Mouse (Mus musculus) monocyte, adult 5-6 weeks (primary cell): ENCODE measurements around the gene Smchd1. TPM values are rescaled to one million over a fixed set of nuclear protein-coding genes. Genes with fewer than 3 reads are reported as not detected.
A peak's percentile ranks its signal among the peaks of the same experiment; 100 is the strongest.
"Not testable (repeated sequence)": the region's sequence is repeated elsewhere in the genome, so short reads cannot be mapped to it uniquely, and the experiment has no call there.

Experiments used
- ATAC-seq: fragments of 153-309, 156-312 bp; replicated peaks from 2 replicates; pipeline ENCODE4 v1.8.0; 2017; ENCODE audit warnings: mild to moderate bottlenecking; ENCODE audit not compliant: low TSS enrichment, insufficient number of reproducible peaks, severe bottlenecking, poor library complexity, low FRiP score
- total RNA-seq: library from RNA; stranded (forward); fragments of 200-1000, 200-491, 200-594 nt; gene quantifications from 3 replicates; pipeline ENCODE4 v1.2.3, GENCODE M21; 2017

The Smchd1 gene
- total RNA-seq, 1 experiment from 2014 or later = 202 TPM

DNA sequence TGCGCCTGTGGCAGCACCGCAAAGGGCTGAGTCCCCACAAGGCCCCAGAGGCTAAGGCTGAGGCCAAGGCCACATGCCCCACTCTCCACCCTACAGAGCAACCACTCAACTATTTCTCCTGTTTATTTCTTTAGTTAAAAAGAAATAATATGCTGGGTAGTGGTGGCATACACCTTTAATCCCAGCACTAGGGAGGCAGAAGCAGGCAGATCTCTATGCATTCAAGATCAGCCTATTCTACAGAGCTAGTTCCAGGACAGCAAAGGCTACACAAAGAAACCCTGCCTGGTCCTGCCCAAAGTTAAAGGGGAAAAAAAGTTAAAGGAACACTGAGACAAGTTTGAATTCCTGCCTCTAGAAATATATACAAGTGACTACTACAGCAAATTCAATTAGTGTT lies 15.3 kb downstream of the Smchd1 start, which contains the start of gene Gm4707:
Gm4707 (minus strand) TSS at position 101 of the 400 bp plus-strand sequence.
- ATAC-seq = no peak

DNA sequence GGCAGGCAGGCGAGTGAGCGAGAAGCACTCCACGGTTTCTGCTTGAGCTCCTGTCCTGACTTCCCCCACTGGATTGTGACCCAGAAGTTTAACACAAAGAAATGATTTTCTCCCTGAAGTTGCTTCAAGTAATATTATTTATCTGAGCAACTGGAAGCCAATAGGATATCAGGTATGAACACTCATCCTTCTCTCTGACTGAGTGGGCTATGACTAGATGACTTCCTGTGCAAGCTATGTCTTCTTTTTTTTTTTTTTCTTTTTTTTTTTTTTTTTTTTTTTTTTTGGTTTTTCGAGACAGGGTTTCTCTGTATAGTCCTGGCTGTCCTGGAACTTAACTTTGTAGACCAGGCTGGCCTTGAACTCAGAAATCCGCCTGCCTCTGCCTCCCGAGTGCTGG lies 17.8 kb downstream of the Smchd1 start:
- ATAC-seq = not testable (repeated sequence)

DNA sequence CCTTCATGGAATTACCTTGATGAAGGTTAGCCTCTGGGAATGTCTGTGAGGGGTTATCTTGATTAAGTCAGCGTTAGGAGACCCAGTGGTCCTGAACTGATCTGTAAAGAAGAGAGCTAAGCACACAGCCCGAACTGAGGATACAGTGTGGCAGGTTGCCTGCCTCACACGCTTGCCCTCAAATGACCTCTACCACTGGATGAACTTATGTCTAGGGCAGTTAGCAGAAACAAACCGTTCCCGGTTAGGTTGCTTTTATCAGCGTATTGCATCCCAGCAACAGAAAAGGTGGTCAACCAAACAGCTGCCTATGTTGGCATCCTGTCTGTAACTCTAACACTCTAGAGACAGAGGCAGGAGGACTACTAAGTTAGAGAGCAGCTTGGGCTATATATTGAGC lies 30.0 kb downstream of the Smchd1 start:
- ATAC-seq = no peak

DNA sequence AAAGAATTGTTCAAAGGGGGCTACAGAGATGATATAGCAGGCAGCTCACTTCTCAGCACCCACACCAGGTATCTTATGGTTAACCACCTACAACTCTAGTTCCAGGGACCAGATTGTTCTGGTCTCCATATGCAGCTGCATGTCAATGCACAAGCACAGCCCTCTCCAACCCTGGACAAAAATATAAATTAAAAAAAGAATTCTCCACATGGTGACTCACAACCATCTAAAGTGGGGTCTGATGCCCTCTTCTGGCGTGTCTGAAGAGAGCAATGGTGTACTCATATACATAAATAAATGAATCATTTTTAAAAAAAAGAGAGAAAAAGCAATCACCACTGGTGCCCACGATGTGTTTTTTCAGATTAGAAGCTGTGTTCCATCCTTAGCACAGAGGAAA lies 30.4 kb downstream of the Smchd1 start:
- ATAC-seq = no peak

DNA sequence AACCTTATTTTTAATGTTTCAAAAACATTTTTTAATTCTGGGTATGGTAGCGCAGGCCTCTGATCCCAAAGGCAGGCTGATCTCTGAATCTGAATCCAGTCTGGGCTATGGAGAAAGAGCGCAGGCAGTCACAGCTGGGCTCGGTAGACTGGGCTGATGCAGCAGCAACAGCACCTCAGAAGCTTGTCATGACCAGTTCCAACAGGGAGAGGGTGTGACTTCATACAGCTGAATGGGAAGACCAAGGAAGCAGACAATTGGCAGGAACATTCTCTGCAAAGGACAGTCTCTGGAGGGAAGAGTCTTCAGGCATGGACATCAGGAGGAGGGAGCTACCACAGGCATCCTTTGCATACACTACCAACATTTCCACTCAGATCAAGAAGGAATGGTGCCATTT lies 31.0 kb downstream of the Smchd1 start:
- no peak for ATAC-seq

DNA sequence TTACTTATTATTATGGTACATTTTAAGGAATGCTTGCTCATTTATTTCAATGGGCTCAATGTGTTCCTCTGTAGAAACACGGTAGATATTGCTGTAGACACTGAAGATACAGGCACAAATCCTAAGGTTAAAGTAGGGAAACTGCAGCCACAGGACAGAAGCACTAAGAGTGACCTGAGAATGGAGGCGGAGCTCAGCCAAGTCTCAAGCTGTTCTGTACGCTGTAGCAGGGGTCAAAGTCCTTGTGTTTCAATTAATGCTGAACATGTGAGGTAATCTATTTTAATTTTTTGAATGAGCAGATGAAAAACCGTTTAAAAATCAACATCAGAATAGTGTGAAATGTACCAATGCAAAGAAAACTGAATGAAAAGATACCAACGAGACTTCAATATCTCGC lies 31.9 kb downstream of the Smchd1 start:
- ATAC-seq = no peak

DNA sequence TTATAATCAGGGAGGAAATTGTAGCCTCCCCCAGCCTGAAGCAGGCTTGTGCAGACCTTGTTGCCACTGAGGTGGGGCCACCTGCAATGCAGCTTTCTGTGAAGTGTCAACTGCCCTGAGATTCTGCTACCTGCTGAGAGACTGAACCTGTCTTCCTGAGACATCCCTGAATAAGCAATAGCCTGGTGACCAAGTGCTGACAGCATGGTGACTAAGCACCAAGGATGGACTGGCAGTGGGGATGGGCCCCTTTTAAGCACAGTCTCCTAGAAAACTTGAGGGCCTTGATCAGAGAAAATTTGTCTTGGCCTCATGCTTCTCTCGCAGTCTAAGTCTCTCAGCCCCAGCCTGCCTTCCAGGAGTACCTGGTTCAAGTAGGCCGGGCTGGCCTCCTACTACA lies 52.6 kb downstream of the Smchd1 start:
- not testable (repeated sequence) for ATAC-seq

DNA sequence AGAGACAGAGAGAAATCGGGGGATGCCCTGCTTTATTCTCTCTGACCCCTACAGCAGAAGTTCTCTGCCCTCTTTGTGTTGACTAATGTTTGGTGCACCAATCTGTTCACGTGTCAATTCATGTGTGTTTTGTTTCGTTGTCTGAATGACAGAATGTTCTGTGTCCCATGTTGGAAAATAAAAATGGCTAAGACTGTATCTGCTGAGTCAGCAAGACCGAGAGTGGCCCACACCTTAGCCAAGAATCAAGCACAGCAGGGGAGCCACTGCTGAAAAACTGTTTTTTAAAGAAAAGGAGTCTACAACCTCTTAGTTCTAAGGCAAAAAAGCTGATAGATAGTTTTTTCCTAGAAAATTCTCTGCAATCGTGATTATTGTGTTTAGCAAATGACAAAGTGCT lies 55.7 kb downstream of the Smchd1 start:
- not testable (repeated sequence) for ATAC-seq

DNA sequence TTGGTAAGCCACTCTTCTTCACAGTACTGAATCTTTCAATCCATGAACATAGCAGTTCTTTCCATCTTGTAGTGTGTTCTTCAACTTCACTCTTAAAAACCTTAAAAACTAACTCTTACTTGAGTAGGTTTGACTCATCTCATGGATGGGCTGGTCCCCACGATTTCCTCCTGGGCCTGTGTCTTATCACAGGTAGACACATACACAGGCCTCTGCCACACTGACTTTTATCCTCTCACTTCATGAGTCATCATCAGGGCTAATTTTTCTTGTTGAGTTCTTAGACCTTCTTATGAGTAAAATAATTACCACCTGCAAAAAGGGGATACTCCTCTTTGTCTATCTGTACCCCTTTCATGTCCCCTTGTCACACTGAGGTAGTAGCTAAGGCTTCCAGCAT lies 58.1 kb downstream of the Smchd1 start:
- no peak for ATAC-seq

DNA sequence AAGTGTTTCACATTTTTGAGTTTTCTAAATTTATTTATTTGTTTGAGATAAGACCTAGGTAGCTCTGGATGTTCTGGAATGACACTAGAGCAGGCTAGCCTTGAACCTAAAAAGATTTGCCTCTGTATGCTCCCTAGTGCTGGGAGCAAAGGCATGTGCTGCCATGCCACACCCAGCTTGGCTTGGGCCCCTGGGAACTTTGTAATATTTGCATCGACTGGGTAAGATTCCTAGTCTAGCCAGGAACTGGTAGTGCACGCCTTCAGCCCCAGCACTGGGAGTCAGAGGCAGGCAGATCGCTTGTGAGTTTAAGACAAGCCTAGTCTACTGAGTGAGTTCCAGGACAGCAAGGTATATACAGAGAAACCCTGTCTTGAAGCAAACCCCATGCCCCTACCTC lies 87.7 kb downstream of the Smchd1 start:
- no peak for ATAC-seq

DNA sequence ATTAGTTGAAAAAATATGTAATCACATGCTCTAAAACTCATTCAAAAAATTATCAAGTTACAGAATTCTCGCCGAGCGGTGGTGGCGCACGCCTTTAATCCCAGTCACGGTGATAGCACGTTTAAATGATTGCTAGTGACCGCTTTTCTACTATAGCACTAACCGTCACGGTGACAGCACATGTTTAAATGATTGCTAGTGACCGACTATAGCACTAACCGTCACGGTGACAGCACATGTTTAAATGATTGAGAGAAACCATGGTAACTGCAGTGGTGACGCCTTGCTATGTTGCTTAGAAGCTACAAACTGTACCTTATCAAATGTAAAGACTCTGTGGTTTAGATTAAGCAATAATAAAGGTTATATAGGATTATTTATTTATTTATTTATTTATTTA lies 94.8 kb downstream of the Smchd1 start:
- ATAC-seq = no peak

DNA sequence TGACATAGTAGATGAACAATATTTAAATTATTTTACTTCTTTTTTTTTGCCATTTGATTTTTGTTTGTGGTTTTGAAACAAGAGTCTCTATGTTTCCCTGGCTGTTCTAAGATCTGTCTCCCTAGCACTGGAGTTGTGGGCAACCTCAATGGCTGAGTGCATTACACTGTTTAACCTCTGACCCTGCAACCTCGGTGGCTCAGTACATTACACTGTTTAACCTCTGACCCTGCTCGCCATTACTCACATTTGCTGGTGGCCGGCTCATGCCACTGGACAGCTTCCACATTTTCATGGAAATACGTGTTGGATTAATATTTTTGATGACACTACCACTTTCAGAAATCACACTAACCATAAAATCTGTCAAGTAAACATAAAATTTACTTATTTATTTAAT lies 97.2 kb downstream of the Smchd1 start:
- no peak for ATAC-seq

DNA sequence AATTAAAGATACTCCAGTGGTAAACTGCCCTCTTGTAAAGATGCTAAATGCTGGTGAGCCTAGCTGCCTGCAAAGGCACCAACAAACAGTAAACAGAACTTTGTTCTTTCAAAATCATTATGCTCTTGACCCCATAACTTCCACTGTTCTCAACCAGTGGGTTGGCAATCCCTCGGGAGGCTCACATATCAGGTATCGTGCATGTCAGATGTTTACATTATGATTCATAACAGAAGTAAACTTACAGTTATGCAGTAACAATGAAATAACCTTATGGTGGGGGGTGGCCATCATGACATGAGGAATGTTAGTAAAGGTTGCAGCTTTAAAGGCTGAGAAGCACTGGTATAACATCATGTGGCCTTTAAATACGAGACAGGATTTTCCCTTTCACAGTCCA lies 119.6 kb downstream of the Smchd1 start:
- ATAC-seq = no peak

DNA sequence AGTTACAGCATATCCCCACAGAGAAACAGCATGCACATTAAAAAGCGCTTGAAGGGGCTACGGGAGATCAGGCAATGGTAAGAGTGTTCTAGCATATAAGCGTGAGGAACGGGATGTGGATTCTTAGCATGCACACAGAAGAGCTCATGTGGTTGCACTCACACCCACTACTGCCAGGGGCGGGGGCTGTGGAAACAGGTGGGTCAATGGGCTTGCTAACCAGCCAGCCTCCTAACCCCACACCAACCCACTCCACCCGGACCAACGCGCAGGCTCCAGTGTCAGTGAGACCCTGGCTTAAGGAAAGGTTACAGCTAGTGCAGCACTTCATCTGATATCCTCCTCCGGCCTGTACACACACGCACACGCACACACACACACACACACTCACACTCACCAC lies 120.9 kb downstream of the Smchd1 start:
- no peak for ATAC-seq

DNA sequence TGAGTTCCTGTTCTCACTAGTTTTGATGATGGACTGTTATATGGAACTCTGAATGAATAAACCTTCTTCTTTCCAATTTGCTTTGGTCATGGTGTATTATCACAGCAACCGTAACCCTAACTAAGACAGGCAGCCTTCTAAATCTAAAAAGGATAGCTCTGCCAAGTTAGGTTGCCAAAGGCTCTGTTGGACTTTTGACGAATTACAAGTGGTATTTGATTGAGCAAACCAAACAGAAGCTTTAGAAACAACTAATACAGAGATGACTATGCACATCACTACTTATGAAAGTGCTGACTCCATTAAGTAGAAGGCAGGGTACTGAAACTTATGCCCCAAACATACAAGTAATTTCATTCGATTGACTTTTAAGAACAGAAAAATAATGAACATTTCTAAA lies 127.0 kb downstream of the Smchd1 start:
- ATAC-seq = no peak

DNA sequence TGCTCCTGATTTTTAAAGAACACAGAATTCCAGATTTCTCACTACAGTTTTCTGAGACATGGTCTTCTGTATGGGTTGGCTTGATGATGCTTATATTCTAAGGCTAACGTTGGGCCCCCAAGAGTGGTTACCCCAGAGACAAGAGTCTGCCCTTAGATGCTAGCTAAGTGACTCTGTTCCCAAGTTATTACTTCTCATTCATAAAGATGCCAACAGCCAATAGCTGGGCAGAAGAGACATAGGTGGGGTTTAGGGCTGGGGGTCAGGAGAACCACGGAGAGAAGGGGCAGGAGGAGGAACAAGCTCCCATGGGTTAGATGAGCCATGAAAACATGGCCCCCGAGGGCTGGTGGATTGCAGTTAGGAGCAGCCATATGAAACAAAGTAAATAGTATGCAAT lies 133.1 kb downstream of the Smchd1 start:
- no peak for ATAC-seq

DNA sequence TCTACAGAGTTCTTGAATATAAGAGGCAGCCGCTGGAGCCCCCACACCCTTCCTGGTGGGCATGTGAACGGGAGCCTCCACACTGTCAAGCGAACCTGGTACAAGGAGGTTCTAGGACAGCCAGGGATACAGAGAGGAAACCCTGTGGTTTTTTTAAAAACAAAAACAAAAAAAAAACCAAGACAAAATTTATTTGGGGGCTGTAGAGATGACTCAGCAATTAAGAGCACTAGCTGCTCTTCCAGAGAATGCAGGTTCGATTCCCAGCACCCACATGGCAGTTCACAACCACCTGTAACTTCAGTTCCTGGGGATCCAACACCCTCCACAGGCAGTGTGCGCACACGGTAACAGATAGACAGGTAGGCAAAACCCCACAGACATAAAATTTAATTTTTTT lies 136.5 kb downstream of the Smchd1 start:
- ATAC-seq = no peak

DNA sequence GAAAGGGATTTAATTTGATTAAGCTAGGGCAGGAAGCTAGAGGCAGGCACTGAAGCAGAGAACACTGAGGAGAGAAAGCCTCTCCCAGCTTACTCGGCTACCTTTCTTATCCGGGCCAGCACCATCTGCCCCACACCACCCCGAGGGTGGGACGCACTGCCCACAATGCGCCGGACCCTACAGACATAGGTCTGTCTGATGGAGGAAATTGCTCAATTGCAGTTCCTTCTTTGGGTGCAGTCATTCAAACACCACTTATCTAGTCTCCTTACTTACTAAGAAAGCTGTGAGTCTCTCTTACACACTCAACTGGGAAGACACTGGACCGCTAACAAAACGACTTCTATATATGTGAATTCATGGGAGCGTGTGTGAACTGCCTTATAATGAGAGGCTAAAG lies 137.6 kb downstream of the Smchd1 start:
- peak; percentile 57; the same call in 1 of the 2 replicates for ATAC-seq

DNA sequence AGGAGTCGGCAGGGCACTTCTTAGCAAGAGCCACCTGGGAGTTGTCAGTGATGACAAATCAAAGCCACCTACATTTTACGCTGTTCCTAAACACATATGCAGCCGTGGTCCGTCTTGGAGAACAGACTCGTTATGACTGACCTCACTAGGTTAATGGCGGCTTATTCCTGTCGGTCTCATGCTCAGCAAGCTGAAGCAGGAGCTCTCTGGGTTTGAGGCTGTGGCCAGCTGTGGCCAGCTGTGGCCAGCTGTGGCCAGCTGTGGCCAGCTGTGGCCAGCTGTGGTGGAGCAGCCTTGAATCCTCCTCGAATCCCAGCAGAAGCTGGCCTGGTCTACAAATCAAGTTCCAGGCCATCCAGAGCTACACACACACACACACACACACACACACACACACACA lies 138.7 kb downstream of the Smchd1 start:
- ATAC-seq = no peak

DNA sequence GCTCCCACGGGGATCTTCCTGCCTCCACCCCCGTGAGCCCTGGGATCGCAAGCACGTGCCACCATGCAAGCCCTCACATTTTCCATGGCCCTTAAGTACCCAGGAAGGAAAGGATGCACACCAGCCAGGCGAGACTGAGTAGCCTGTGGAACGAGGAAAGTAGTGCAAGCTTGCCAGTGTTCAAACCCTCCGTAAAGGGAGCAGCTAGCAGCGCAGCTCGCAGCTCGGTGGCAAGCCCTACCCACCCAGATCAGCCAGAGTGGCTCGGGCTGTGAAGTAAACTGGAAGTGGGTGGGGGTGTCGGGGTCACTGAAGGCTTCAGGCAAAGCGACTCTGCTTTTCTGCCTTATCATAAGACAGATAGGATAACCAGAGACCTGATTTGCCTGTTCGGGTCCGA lies 142.8 kb downstream of the Smchd1 start:
- ATAC-seq = no peak

DNA sequence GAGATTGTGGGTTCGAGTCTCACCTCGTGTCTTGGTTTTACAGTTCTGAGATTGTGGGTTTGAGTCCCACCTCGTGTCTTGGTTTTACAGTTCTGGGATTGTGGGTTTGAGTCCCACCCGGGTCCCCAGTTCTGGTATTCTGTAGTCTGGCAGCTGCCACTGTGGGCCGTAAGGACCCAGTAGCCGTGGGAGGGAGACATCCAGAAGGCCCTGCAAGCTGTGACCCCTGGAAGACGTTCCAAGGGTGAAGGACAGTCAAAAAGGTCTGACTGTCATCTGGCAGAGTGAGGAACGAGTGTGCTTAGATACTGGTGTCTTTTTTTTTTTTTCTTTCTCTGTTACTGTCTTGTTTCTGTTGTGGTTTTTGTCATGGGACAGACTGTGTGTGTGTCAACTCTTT lies 154.4 kb downstream of the Smchd1 start:
- ATAC-seq = not testable (repeated sequence)

DNA sequence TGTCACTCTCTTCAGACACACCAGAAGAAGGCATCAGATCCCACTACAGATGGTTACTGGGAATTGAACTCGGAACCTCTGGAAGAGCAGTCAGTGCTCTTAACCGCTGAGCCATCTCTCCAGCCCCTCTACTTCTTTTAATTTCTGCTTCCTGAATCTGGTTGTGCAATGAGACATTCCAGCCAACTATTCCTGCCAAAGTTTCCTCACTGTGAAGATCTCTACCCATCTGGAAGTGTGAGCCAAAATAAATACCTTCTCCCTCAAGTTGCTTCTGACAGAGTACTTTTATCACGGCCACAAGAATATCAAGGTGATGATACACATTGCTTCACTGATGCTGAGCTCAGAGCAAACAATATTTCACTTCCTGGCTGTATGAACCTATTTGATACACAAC lies 155.8 kb downstream of the Smchd1 start:
- no peak for ATAC-seq
